Mouse (Mus musculus) liver, adult 2 months (tissue): Measurements from ENCODE around the gene Pgp.

ENCODE experiments used
- CTCF ChIP-seq: fragments of 200-500 bp; IDR thresholded peaks from 2 replicates; pipeline ENCODE4 v1.5.1; 2011; ENCODE audit warnings: low read depth, low read length, control low read depth
- POLR2A ChIP-seq: fragments of 200-500 bp; IDR thresholded peaks from 2 replicates; pipeline ENCODE4 v1.6.1; 2011; ENCODE audit warnings: low read length, control low read depth; ENCODE audit not compliant: insufficient read depth; ENCODE audit errors: extremely low read depth

GRCm38 (mm10) chr17:24441148-24441547, 29.0 kb upstream of the Pgp start:
- peak; percentile 47 for TF ChIP-seq CTCF
- no peak for TF ChIP-seq POLR2A
